Mouse (Mus musculus): ENCODE measurements at regions not wholly inside any gene's neighbourhood (a gene's known extent, or its start where the extent isn't known, plus 50 kb on each side); places are given as distances from the start of the nearest gene placed in this dataset.

DNA sequence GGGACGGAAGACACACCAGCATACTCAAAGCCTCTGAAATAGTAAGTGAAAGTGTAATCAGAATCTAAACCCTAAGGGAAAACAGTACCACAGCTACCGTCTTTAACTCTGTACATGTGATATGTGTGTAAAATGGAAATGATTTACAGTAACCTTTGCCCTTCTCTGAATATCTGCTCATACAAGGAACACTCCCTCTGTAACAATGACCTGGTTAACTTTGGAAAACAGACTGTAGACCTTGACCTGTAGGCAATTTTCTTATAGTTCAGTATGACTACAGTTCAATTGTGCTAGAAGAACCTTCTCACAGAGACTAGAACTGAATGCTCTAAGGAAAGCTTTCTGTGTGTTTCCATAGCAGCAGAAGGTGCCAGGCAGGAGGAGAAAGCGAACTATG, 226.4 kb downstream of the Gm11361 start:
- no peak for DNase-seq (ENCODE audit: low spot score)
- WGBS, result 90% methylated on average over 3 of the region's 3 CpGs

GRCm38 (mm10) chr13:28481224-28481965, 224.1 kb downstream of the Gm11361 start:
- no peaks in the 10 kb centered on the region for H3K4me1 ChIP-seq
- H3K27ac ChIP-seq, result no peak overlapping the region
- no peak for DNase-seq (ENCODE audit: low spot score)
- 83% methylated on average over 7 of the region's 7 CpGs for WGBS
- no peak overlapping the region for H3K4me3 ChIP-seq
- no peaks in the 10 kb centered on the region for H3K27me3 ChIP-seq (ENCODE audit: low read depth, poor library complexity, severe bottlenecking)
- H3K36me3 ChIP-seq, result 0 out of 2 replicates have a peak, but pooled peaks cover 3% of the 10 kb centered on the region
- no peaks in the 10 kb centered on the region for H3K9me3 ChIP-seq (replicated peaks)

More for the DNA sequence above, 226.4 kb downstream of the Gm11361 start:
- Histone ChIP-seq H3K9me3 (replicated peaks) (no peaks in the 10 kb centered on the region), H3K4me1 (no peaks in the 10 kb centered on the region), H3K27ac (no peak overlapping the region), H3K4me3 (no peak overlapping the region), H3K27me3 (ENCODE audit: low read depth, poor library complexity, severe bottlenecking) (no peaks in the 10 kb centered on the region), H3K36me3 (no peaks in the 10 kb centered on the region)

- no peaks in the 10 kb centered on the region for H3K4me1 ChIP-seq
- no peaks in the 10 kb centered on the region for H3K9me3 ChIP-seq (replicated peaks)
- no peak overlapping the region for H3K4me3 ChIP-seq
- H3K27me3 ChIP-seq (ENCODE audit: low read depth, poor library complexity, severe bottlenecking), result no peaks in the 10 kb centered on the region
- no peaks in the 10 kb centered on the region for H3K36me3 ChIP-seq
- 76% methylated on average over 2 of the region's 2 CpGs for WGBS
- DNase-seq (ENCODE audit: low spot score), result no peak
- H3K27ac ChIP-seq, result no peak overlapping the region
Measured at GRCm38 (mm10) chr13:28466151-28466550, 208.8 kb downstream of the Gm11361 start.

DNA sequence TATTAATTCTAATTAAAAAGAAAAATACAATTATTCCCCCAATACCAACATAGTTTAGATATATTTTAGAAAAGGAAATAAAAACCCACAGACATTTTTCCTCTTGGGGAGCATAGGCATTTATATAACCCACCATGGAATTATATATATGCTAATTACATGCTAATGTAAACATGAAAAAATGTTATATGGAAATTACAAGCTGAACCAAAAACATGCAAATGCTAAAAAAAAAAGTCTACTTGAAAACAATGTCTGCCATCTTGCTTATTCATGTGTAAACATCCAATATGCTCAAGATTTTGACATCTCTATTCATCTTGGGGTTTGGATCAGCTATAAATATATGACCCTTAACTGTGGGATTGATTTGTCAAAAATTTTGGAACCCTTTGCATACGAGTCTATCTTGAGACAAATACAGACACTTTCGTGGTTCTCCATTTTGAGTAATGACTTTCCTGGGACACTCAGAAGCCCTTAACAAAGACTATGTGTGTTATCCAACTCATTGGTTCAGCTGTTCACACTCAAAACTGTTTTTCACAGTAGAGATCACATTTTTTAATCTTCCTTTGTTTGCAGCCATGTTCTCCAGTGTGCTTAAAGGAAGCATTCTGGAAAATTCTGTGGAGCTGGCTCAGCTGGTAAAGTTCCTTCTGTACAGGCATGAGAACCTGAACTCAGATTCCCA, 208.0 kb downstream of the Gm11361 start:
- Histone ChIP-seq H3K27me3 (ENCODE audit: low read depth, poor library complexity, severe bottlenecking) (no peaks in the 10 kb centered on the region), H3K36me3 (no peaks in the 10 kb centered on the region), H3K4me3 (no peak overlapping the region), H3K9me3 (replicated peaks) (no peaks in the 10 kb centered on the region), H3K4me1 (no peaks in the 10 kb centered on the region), H3K27ac (no peak overlapping the region)
- no peak for DNase-seq (ENCODE audit: low spot score)
- 84% methylated on average over 2 of the region's 2 CpGs for WGBS

GRCm38 (mm10) chr13:28461281-28461680, 204.0 kb downstream of the Gm11361 start:
- no peak for DNase-seq (ENCODE audit: low spot score)
- no peaks in the 10 kb centered on the region for H3K9me3 ChIP-seq (replicated peaks)
- no peaks in the 10 kb centered on the region for H3K4me1 ChIP-seq
- no peaks in the 10 kb centered on the region for H3K27me3 ChIP-seq (ENCODE audit: low read depth, poor library complexity, severe bottlenecking)
- no peak overlapping the region for H3K27ac ChIP-seq
- no peak overlapping the region for H3K4me3 ChIP-seq
- 95% methylated on average over 10 of the region's 10 CpGs for WGBS
- H3K36me3 ChIP-seq, result no peaks in the 10 kb centered on the region

- Histone ChIP-seq H3K27ac (no peak overlapping the region), H3K9me3 (replicated peaks) (no peaks in the 10 kb centered on the region), H3K27me3 (ENCODE audit: low read depth, poor library complexity, severe bottlenecking) (no peaks in the 10 kb centered on the region), H3K4me3 (no peak overlapping the region), H3K4me1 (no peaks in the 10 kb centered on the region), H3K36me3 (no peaks in the 10 kb centered on the region)
- 93% methylated on average over 3 of the region's 3 CpGs for WGBS
- no peak for DNase-seq (ENCODE audit: low spot score)
Measured at GRCm38 (mm10) chr13:28457403-28457802, 200.1 kb downstream of the Gm11361 start.

GRCm38 (mm10) chr13:28455878-28456277, 198.6 kb downstream of the Gm11361 start:
- Histone ChIP-seq H3K4me3 (no peak overlapping the region), H3K27ac (no peak overlapping the region), H3K9me3 (replicated peaks) (no peaks in the 10 kb centered on the region), H3K4me1 (no peaks in the 10 kb centered on the region), H3K36me3 (no peaks in the 10 kb centered on the region), H3K27me3 (ENCODE audit: low read depth, poor library complexity, severe bottlenecking) (no peaks in the 10 kb centered on the region)
- DNase-seq (ENCODE audit: low spot score), result no peak
- 90% methylated on average over 3 of the region's 3 CpGs for WGBS

DNA sequence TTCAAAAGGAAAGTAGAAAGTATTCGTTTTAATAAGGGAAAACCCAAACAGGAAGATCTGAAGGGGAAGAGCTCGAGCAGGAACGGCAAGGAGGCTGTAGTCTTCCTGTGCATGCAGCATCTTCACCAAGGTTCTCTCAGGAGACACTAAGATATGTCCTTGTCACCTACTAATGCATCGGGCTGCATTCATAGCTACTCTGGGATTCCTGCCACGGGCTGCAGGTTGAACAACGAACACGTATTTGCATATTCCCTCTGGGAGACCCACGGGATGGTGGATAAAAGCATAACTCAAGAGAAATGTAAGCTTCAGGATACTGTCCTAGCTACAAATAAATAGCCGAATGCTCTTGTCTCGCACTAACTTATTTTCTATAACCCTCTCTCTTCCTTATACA, 197.7 kb downstream of the Gm11361 start:
- H3K4me3 ChIP-seq, result no peak overlapping the region
- H3K4me1 ChIP-seq, result no peaks in the 10 kb centered on the region
- H3K9me3 ChIP-seq (replicated peaks), result no peaks in the 10 kb centered on the region
- no peak for DNase-seq (ENCODE audit: low spot score)
- H3K36me3 ChIP-seq, result no peaks in the 10 kb centered on the region
- H3K27ac ChIP-seq, result no peak overlapping the region
- no peaks in the 10 kb centered on the region for H3K27me3 ChIP-seq (ENCODE audit: low read depth, poor library complexity, severe bottlenecking)
- 92% methylated on average over 10 of the region's 10 CpGs for WGBS

DNA sequence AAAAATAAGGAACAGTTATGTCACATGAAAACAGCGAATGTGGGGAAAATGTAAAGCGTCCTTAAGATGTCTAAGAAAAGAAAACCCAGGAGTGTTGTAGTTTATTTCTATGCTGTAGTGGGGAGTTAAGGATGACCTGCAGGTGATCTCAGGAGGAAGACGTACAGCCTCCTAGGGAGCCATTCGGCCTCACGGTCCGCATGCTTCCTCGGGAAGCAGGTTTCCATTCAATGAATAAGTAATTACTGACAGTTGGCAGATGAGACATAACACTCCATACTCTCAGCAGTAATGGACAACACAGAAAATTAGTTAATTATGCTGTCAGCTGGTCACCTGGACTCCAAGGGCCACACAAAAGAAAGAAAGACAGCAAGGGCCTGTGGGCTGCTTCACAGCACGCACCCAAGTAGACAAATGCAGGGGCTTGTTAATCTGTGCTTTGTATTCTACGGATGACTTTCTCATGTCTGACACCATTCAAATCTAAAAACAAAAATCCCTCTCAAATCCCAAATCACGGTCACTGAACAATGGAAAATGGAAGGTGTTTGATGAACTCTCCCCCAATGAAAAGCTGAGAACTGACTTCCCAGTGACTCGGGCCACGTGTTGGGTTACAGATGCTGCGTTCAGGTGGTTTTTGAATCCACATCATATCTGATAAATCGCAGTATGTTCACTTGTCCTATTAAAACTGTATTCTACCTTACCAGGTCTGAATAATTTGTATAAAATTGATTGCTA, 193.5 kb downstream of the Gm11361 start:
- H3K36me3 ChIP-seq, result no peaks in the 10 kb centered on the region
- no peak overlapping the region for H3K4me3 ChIP-seq
- H3K9me3 ChIP-seq (replicated peaks), result no peaks in the 10 kb centered on the region
- H3K4me1 ChIP-seq, result no peaks in the 10 kb centered on the region
- no peak overlapping the region for H3K27ac ChIP-seq
- no peak for DNase-seq (ENCODE audit: low spot score)
- H3K27me3 ChIP-seq (ENCODE audit: low read depth, poor library complexity, severe bottlenecking), result no peaks in the 10 kb centered on the region
- WGBS, result 89% methylated on average over 14 of the region's 14 CpGs

GRCm38 (mm10) chr13:28449026-28449425, 191.7 kb downstream of the Gm11361 start:
- H3K27ac ChIP-seq, result no peak overlapping the region
- no peak overlapping the region for H3K4me3 ChIP-seq
- no peaks in the 10 kb centered on the region for H3K4me1 ChIP-seq
- no peak for DNase-seq (ENCODE audit: low spot score)
- no peaks in the 10 kb centered on the region for H3K27me3 ChIP-seq (ENCODE audit: low read depth, poor library complexity, severe bottlenecking)
- no peaks in the 10 kb centered on the region for H3K9me3 ChIP-seq (replicated peaks)
- WGBS, result 72% methylated on average over 1 of the region's 1 CpGs
- H3K36me3 ChIP-seq, result no peaks in the 10 kb centered on the region

GRCm38 (mm10) chr13:28442250-28442649, 184.9 kb downstream of the Gm11361 start:
- no peak for DNase-seq (ENCODE audit: low spot score)
- H3K27me3 ChIP-seq (ENCODE audit: low read depth, poor library complexity, severe bottlenecking), result no peaks in the 10 kb centered on the region
- H3K4me1 ChIP-seq, result no peaks in the 10 kb centered on the region
- no peaks in the 10 kb centered on the region for H3K9me3 ChIP-seq (replicated peaks)
- no peaks in the 10 kb centered on the region for H3K36me3 ChIP-seq
- H3K27ac ChIP-seq, result no peak overlapping the region
- H3K4me3 ChIP-seq, result no peak overlapping the region

DNA sequence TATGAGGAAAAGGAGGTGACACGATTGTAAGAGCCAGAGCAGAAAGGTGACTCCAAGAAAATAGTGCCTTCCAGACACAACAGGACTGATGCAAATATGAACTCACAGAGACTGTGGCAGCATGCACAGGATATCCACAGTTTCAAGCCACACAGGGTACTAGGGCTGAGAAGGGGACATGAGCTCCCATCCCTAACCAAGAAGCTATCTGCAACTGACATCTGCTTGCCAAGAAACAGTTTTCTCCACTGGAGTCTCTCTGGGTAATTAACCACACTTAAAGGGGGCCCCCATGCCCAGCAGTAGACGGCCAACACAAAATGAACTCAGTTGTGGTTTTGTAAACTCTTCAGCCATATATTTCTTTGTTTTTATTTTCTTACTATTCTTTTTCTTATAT, 176.1 kb downstream of the Gm11361 start:
- Histone ChIP-seq H3K36me3 (no peaks in the 10 kb centered on the region), H3K27me3 (ENCODE audit: low read depth, poor library complexity, severe bottlenecking) (no peaks in the 10 kb centered on the region), H3K4me3 (no peak overlapping the region), H3K4me1 (no peaks in the 10 kb centered on the region), H3K27ac (no peak overlapping the region), H3K9me3 (replicated peaks) (no peaks in the 10 kb centered on the region)
- DNase-seq (ENCODE audit: low spot score), result no peak
- WGBS, result 63% methylated on average over 2 of the region's 2 CpGs

- no peak overlapping the region for H3K4me3 ChIP-seq
- 70% methylated on average over 2 of the region's 2 CpGs for WGBS
- DNase-seq (ENCODE audit: low spot score), result no peak
- no peak overlapping the region for H3K27ac ChIP-seq
- no peaks in the 10 kb centered on the region for H3K4me1 ChIP-seq
- no peaks in the 10 kb centered on the region for H3K36me3 ChIP-seq
- H3K27me3 ChIP-seq (ENCODE audit: low read depth, poor library complexity, severe bottlenecking), result no peaks in the 10 kb centered on the region
- no peaks in the 10 kb centered on the region for H3K9me3 ChIP-seq (replicated peaks)
Measured at GRCm38 (mm10) chr13:28432017-28432416, 174.7 kb downstream of the Gm11361 start.

Data from limb, embryonic 10.5 days (tissue).